Mouse (Mus musculus): Measurements from ENCODE around the gene Rpl34. TPM values are rescaled to one million over a fixed set of nuclear protein-coding genes. Genes with fewer than 3 reads are reported as not detected.

Rpl34 gene
- polyA plus RNA-seq, 1 experiment from 2014 or later: 704 TPM

DNA sequence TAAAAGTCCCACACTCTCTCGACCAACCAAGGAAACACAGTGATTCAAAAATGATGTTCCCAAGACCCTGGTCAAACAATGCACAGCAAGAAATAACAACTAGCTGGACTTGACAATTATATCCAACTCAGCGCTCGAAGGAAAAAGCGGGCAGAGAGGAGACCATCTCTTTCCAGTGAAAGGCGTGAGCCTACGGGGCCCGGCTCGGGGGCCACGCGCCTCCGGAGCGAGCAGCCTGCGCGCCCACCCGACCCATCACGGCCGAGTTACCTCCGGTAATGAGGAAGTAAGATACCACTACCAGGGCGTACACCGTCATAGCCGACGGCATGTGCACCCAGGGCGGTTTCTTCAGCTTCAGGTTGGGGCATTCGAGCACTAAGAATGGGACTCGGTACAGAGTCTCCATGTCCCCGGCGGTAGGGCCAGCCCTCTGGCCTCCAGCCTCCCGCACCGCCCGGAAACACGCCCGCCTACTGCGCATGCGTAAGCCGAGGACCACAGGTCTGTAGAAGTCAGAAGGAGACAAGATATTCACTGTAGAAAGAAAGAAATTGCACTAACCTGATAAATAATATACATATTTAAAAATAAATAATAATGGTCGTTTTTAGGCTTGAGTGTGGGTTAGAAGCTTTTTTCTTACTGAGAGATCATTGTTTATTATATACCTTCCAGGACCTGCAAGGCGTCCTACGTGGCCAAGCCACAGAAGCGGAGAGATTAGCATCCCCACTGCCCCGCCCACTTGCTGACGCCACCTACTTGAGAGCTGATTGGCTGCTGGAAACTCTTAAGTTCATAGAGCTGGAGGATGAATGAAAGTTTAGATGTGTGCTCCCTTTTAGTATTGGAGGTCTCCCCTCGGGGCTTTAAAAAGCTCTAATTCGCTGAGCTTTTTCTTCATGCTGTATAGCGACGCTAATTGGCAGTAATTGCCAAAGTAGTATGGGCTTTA lies 21.0 kb downstream of the Rpl34 start, which contains the start of gene Ostc:
TSS of gene Ostc (minus strand) at position 478 of the 958 bp plus-strand sequence.
- WGBS: under 1% methylated on average over 45 of the region's 45 CpGs
- peak; percentile 96 for ATAC-seq (ENCODE audit: insufficient number of reproducible peaks, insufficient read depth, low FRiP score, low read depth)
- H3K36me3 ChIP-seq (ENCODE audit: control insufficient read depth, insufficient read depth, low read length): peaks cover 7% of the 10 kb centered on the region; the same call in 1 of the 2 replicates

DNA sequence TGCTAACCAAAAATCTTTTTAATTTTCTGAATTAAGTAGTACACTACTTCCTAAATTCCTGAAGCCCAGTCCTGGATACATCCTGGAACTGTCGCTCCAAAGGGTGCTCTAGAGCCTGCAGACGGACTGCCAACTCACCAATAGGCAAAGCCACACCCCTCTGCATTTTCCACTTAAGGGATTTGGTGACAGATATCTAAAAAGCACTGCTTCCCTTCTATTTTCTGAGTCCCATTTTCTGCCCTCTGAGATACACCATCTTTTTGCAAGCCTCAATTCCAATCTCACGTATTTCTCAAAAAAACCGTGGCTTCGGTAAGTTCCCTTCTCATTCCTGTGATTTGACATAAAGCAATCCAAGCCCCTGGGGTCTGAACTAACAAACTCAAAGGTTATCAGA lies 21.7 kb downstream of the Rpl34 start:
- no peak for ATAC-seq (ENCODE audit: insufficient number of reproducible peaks, insufficient read depth, low FRiP score, low read depth)
- Histone ChIP-seq H3K27me3 (ENCODE audit: control insufficient read depth, insufficient read depth, low read length) (no peaks in the 10 kb centered on the region), H3K36me3 (ENCODE audit: control insufficient read depth, insufficient read depth, low read length) (peaks cover 14% of the 10 kb centered on the region), H3K4me1 (ENCODE audit: control insufficient read depth in 2 of 2, insufficient read depth in 2 of 2, low read length in 2 of 2) (peaks cover 3 to 13% of the 10 kb centered on the region in 2 experiments), H3K27ac (replicated peaks in 1 of 2; ENCODE audit: control insufficient read depth in 1 of 2, insufficient read depth in 1 of 2, low read depth in 2 of 2, low read length in 2 of 2) (peak overlapping the region; percentile 81 to 90; a peak in 3 of 4 replicates), H3K9me3 (ENCODE audit: control insufficient read depth, low read length) (no peaks in the 10 kb centered on the region), H3K9ac (ENCODE audit: low read length) (peak overlapping the region; percentile 93), H3K4me2 (ENCODE audit: low read length) (peak overlapping the region; percentile 73), H3K4me3 (ENCODE audit: control insufficient read depth in 1 of 2, insufficient read depth in 1 of 2, low read depth in 1 of 2, low read length in 2 of 2) (peak overlapping the region; percentile 66 to 91)
- 0% methylated on average over 5 of the region's 5 CpGs for WGBS

More for the DNA sequence above, 21.0 kb downstream of the Rpl34 start, which contains the start of gene Ostc:
- Histone ChIP-seq H3K9ac (ENCODE audit: low read length) (peak within 1 kb of the TSS; percentile 93), H3K4me1 (ENCODE audit: control insufficient read depth in 2 of 2, insufficient read depth in 2 of 2, low read length in 2 of 2) (peaks cover 3 to 13% of the 10 kb centered on the region in 2 experiments), H3K27ac (replicated peaks in 1 of 2; ENCODE audit: control insufficient read depth in 1 of 2, insufficient read depth in 1 of 2, low read depth in 2 of 2, low read length in 2 of 2) (peak within 1 kb of the TSS; percentile 81 to 90), H3K4me3 (ENCODE audit: control insufficient read depth in 1 of 2, insufficient read depth in 1 of 2, low read depth in 1 of 2, low read length in 2 of 2) (peak within 1 kb of the TSS; percentile 66 to 91), H3K4me2 (ENCODE audit: low read length) (peak within 1 kb of the TSS; percentile 73), H3K27me3 (ENCODE audit: control insufficient read depth, insufficient read depth, low read length) (no peaks in the 10 kb centered on the region), H3K9me3 (ENCODE audit: control insufficient read depth, low read length) (no peaks in the 10 kb centered on the region)

DNA sequence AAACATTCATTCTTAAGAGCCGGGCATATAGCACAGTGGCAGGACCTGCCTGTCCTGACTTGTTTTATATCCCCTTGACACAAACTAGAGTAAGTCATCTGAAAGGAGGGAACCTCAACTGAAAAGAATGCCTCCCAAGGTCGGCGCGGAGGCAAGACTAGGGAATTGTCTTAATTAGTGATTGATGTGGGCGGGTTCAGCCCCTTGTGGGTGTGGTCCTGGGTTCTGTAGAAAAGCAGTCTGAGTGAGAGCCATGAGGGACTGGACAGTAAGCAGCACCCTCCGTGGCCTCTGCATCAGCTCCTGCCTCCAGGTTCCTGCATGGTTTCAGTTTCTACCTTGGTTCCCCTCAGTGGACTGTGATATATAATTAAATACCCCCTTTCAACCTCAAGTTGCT lies 27.9 kb downstream of the Rpl34 start:
- ATAC-seq (ENCODE audit: insufficient number of reproducible peaks, insufficient read depth, low FRiP score, low read depth): no peak
- Histone ChIP-seq H3K4me2 (ENCODE audit: low read length) (no peak overlapping the region), H3K9me3 (ENCODE audit: control insufficient read depth, low read length) (no peaks in the 10 kb centered on the region), H3K4me3 (ENCODE audit: control insufficient read depth in 1 of 2, insufficient read depth in 1 of 2, low read depth in 1 of 2, low read length in 2 of 2) (no peak overlapping the region), H3K27me3 (ENCODE audit: control insufficient read depth, insufficient read depth, low read length) (no peaks in the 10 kb centered on the region), H3K36me3 (ENCODE audit: control insufficient read depth, insufficient read depth, low read length) (peaks cover 68% of the 10 kb centered on the region), H3K9ac (ENCODE audit: low read length) (no peak overlapping the region), H3K27ac (replicated peaks in 1 of 2; ENCODE audit: control insufficient read depth in 1 of 2, insufficient read depth in 1 of 2, low read depth in 2 of 2, low read length in 2 of 2) (no peak overlapping the region), H3K4me1 (ENCODE audit: control insufficient read depth in 2 of 2, insufficient read depth in 2 of 2, low read length in 2 of 2) (no peaks in the 10 kb centered on the region)
- 84% methylated on average over 6 of the region's 6 CpGs for WGBS

DNA sequence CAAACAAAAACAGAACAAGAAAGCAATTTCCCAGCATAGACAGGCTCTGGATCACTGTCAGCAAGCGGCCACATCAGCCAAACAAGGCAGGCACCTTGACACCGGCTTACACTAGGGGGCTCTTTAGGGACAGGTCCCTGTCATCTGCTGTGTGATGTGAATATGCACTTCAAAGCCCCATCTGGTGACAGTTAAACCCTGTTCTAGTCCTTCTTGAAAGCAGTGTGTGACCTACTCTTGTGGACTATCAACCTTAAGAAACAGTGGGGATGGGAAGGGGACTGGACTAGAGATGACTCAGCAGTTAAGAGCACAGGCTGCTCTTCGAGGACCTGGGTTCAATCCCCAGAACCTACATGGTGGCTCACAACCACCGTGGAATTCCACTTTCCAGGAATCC lies 32.6 kb downstream of the Rpl34 start:
- no peak overlapping the region for H3K9ac ChIP-seq (ENCODE audit: low read length)
- 72% methylated on average over 4 of the region's 4 CpGs for WGBS
- H3K4me1 ChIP-seq (ENCODE audit: control insufficient read depth in 2 of 2, insufficient read depth in 2 of 2, low read length in 2 of 2): no peaks in the 10 kb centered on the region
- H3K36me3 ChIP-seq (ENCODE audit: control insufficient read depth, insufficient read depth, low read length): peaks cover 72% of the 10 kb centered on the region
- H3K9me3 ChIP-seq (ENCODE audit: control insufficient read depth, low read length): no peaks in the 10 kb centered on the region
- H3K4me3 ChIP-seq (ENCODE audit: control insufficient read depth in 1 of 2, insufficient read depth in 1 of 2, low read depth in 1 of 2, low read length in 2 of 2): no peak overlapping the region
- no peak overlapping the region for H3K4me2 ChIP-seq (ENCODE audit: low read length)
- ATAC-seq (ENCODE audit: insufficient number of reproducible peaks, insufficient read depth, low FRiP score, low read depth): no peak
- H3K27ac ChIP-seq (replicated peaks in 1 of 2; ENCODE audit: control insufficient read depth in 1 of 2, insufficient read depth in 1 of 2, low read depth in 2 of 2, low read length in 2 of 2): no peak overlapping the region
- H3K27me3 ChIP-seq (ENCODE audit: control insufficient read depth, insufficient read depth, low read length): no peaks in the 10 kb centered on the region

DNA sequence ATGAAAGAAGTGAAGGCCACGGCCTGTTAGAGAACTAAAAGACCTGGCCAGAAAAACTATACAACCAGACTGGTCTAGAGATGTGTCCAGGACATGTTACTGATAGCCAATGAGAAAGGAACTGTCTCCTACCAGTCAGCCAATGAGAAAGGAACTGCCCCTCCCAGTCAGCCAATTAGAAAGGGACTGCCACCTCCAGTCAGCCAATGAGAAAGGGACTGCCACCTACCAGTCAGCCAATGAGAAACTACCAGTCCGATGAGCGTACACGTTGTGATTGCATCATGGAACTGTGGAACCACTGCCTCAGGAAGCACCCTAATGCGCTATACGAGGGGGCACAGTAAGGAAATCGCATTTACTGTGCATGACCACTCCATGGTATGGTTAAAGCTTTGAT lies 35.5 kb downstream of the Rpl34 start:
- Histone ChIP-seq H3K4me2 (ENCODE audit: low read length) (no peak overlapping the region), H3K36me3 (ENCODE audit: control insufficient read depth, insufficient read depth, low read length) (peaks cover 42% of the 10 kb centered on the region), H3K4me3 (ENCODE audit: control insufficient read depth in 1 of 2, insufficient read depth in 1 of 2, low read depth in 1 of 2, low read length in 2 of 2) (no peak overlapping the region), H3K9me3 (ENCODE audit: control insufficient read depth, low read length) (no peaks in the 10 kb centered on the region), H3K9ac (ENCODE audit: low read length) (no peak overlapping the region), H3K27ac (replicated peaks in 1 of 2; ENCODE audit: control insufficient read depth in 1 of 2, insufficient read depth in 1 of 2, low read depth in 2 of 2, low read length in 2 of 2) (no peak overlapping the region), H3K4me1 (ENCODE audit: control insufficient read depth in 2 of 2, insufficient read depth in 2 of 2, low read length in 2 of 2) (peaks cover 7 to 9% of the 10 kb centered on the region in 2 experiments; a peak in 3 of 4 replicates), H3K27me3 (ENCODE audit: control insufficient read depth, insufficient read depth, low read length) (no peaks in the 10 kb centered on the region)
- no peak for ATAC-seq (ENCODE audit: insufficient number of reproducible peaks, insufficient read depth, low FRiP score, low read depth)
- 88% methylated on average over 7 of the region's 7 CpGs for WGBS

DNA sequence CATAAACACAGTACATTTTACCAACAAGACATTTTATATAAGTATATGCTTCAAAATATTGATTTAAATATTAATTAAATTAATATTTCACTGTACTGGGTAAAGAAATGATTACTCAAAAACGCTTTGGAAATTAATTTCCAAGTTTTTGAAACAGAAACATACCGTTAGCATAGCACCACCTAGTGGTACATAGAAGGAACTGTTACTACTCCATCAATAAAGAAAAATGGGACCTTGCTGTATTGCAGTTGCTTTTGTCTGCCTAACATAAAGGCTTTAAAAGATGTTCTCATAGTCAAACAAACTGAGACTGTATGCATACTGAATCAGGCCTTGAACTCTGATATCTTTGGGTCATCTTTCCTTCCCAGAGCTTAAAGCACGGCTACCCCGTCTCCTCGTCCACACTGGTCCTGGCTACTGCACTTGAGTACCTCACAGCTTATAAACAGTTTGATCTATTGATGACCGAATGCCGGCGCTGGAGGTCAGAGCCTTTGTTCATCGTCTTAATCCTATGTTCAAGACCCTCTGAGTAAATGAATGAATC lies 36.1 kb downstream of the Rpl34 start:
- H3K36me3 ChIP-seq (ENCODE audit: control insufficient read depth, insufficient read depth, low read length): peaks cover 37% of the 10 kb centered on the region
- no peak for ATAC-seq (ENCODE audit: insufficient number of reproducible peaks, insufficient read depth, low FRiP score, low read depth)

DNA sequence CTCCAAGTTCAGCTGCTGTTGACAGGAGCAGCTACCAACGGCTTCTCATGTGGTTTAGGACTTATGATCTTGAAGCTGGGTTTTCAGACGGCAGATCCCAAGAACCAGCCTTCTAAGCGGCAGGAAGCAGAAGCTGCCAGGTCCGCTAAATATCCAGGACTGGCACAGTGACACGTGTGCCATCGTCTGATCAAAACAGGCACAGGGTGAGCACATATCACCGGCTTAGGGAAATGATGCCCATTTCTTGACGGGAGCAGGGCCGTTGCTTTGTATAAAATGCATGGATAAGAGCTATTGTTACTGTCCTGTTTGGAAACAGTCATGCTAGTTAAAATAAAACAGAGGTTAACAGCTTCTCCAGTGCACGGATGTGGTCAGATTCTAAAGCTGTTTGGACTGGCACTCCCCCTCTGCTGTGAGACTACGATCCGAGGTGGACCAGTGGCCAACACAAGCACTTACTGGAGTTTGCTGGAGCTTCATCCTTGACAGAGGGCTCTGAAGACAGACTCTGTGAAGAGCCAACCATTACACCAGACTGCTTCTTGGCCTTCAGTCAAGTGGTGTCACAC lies 38.5 kb downstream of the Rpl34 start:
- Histone ChIP-seq H3K9me3 (ENCODE audit: control insufficient read depth, low read length) (no peaks in the 10 kb centered on the region), H3K27me3 (ENCODE audit: control insufficient read depth, insufficient read depth, low read length) (no peaks in the 10 kb centered on the region), H3K36me3 (ENCODE audit: control insufficient read depth, insufficient read depth, low read length) (peaks cover 23% of the 10 kb centered on the region), H3K4me3 (ENCODE audit: control insufficient read depth in 1 of 2, insufficient read depth in 1 of 2, low read depth in 1 of 2, low read length in 2 of 2) (peak overlapping the region; percentile 44 to 47), H3K4me2 (ENCODE audit: low read length) (peak overlapping the region; percentile 94), H3K4me1 (ENCODE audit: control insufficient read depth in 2 of 2, insufficient read depth in 2 of 2, low read length in 2 of 2) (peaks cover 7 to 9% of the 10 kb centered on the region in 2 experiments; a peak in 3 of 4 replicates), H3K9ac (ENCODE audit: low read length) (peak overlapping the region; percentile 71), H3K27ac (replicated peaks in 1 of 2; ENCODE audit: control insufficient read depth in 1 of 2, insufficient read depth in 1 of 2, low read depth in 2 of 2, low read length in 2 of 2) (peak overlapping the region; percentile 77 to 86)
- WGBS: 22% methylated on average over 12 of the region's 12 CpGs
- peak; percentile 38; the same call in 1 of the 2 replicates for ATAC-seq (ENCODE audit: insufficient number of reproducible peaks, insufficient read depth, low FRiP score, low read depth)

More for the DNA sequence above, 36.1 kb downstream of the Rpl34 start:
- Histone ChIP-seq H3K9ac (ENCODE audit: low read length) (no peak overlapping the region), H3K4me3 (ENCODE audit: control insufficient read depth in 1 of 2, insufficient read depth in 1 of 2, low read depth in 1 of 2, low read length in 2 of 2) (no peak overlapping the region), H3K27ac (replicated peaks in 1 of 2; ENCODE audit: control insufficient read depth in 1 of 2, insufficient read depth in 1 of 2, low read depth in 2 of 2, low read length in 2 of 2) (no peak overlapping the region), H3K4me2 (ENCODE audit: low read length) (no peak overlapping the region), H3K9me3 (ENCODE audit: control insufficient read depth, low read length) (no peaks in the 10 kb centered on the region), H3K4me1 (ENCODE audit: control insufficient read depth in 2 of 2, insufficient read depth in 2 of 2, low read length in 2 of 2) (peaks cover 7 to 9% of the 10 kb centered on the region in 2 experiments; a peak in 3 of 4 replicates), H3K27me3 (ENCODE audit: control insufficient read depth, insufficient read depth, low read length) (no peaks in the 10 kb centered on the region)
- 67% methylated on average over 9 of the region's 9 CpGs for WGBS

Data from heart, embryonic 14.5 days (tissue).